Mouse (Mus musculus): ENCODE measurements around the gene 0610040J01Rik. TPM values are rescaled to one million over a fixed set of nuclear protein-coding genes. Genes with fewer than 3 reads are reported as not detected.

Gene 0610040J01Rik
- polyA plus RNA-seq, 1 experiment from 2014 or later = 1.0 TPM

DNA sequence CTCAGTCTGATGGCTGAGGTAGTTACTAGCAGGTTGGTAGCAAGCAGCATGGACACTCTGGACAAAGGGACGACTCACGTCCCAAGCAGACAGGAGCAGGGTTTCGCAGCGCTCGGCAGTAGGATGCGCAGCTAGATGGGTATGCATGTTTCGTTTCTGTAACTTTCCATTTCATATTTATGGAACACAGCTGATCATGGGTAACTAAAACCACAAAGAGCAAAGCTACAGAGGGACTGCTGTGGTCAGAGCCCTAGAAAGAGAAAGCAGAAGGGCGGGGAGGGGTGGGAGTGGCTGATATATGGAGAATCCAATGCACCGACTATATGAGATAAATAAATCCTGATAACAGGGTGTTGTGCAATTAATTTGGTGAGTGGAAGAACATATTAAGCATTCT, 131.1 kb downstream of the 0610040J01Rik start:
- no peak for ATAC-seq (replicated peaks; ENCODE audit: insufficient number of reproducible peaks, low FRiP score, low TSS enrichment)
- no peak overlapping the region for H3K4me2 ChIP-seq
- H3K36me3 ChIP-seq (ENCODE audit: control insufficient read depth, insufficient read depth, low read length) = no peaks in the 10 kb centered on the region
- H3K4me1 ChIP-seq (ENCODE audit: control insufficient read depth, insufficient read depth, low read length) = no peaks in the 10 kb centered on the region
- no peak overlapping the region for H3K4me3 ChIP-seq (ENCODE audit: low read depth, low read length)
- no peak overlapping the region for H3K9ac ChIP-seq (ENCODE audit: low read depth, low read length)
- H3K27ac ChIP-seq (ENCODE audit: low read depth, low read length) = no peak overlapping the region
- 86% methylated on average over 9 of the region's 9 CpGs for WGBS (ENCODE audit: insufficient replicate concordance)
- no peaks in the 10 kb centered on the region for H3K27me3 ChIP-seq (ENCODE audit: control insufficient read depth, insufficient read depth, low read length)
- no peaks in the 10 kb centered on the region for H3K9me3 ChIP-seq (replicated peaks; ENCODE audit: control insufficient read depth, low read length)

DNA sequence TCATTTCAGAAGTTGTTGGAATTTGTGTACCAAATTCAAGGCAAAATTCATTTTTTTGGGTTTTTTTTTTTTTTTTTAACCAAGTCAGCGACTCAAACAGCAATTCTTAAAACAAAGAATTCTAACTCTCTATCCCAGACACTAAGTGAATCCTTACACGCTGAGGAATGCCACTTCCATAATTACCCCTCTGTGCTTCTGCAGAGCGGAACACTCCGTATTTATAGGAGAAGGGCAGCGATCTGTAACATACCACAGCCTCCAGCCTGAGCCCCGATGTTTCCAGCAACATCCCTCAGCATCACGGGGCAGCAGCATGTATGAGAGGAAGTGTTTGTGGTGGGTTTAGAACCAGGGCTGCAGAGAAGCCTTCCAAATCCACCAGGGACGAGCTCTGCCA, 135.4 kb downstream of the 0610040J01Rik start:
- H3K36me3 ChIP-seq (ENCODE audit: control insufficient read depth, insufficient read depth, low read length) = no peaks in the 10 kb centered on the region
- H3K4me3 ChIP-seq (ENCODE audit: low read depth, low read length) = no peak overlapping the region
- WGBS (ENCODE audit: insufficient replicate concordance) = 87% methylated on average over 8 of the region's 8 CpGs
- no peak overlapping the region for H3K4me2 ChIP-seq
- H3K9ac ChIP-seq (ENCODE audit: low read depth, low read length) = no peak overlapping the region
- H3K27me3 ChIP-seq (ENCODE audit: control insufficient read depth, insufficient read depth, low read length) = no peaks in the 10 kb centered on the region
- no peak for ATAC-seq (replicated peaks; ENCODE audit: insufficient number of reproducible peaks, low FRiP score, low TSS enrichment)
- H3K9me3 ChIP-seq (replicated peaks; ENCODE audit: control insufficient read depth, low read length) = no peaks in the 10 kb centered on the region
- H3K4me1 ChIP-seq (ENCODE audit: control insufficient read depth, insufficient read depth, low read length) = no peaks in the 10 kb centered on the region
- no peak overlapping the region for H3K27ac ChIP-seq (ENCODE audit: low read depth, low read length)

- H3K27me3 ChIP-seq (ENCODE audit: control insufficient read depth, insufficient read depth, low read length) = no peaks in the 10 kb centered on the region
- no peak for ATAC-seq (replicated peaks; ENCODE audit: insufficient number of reproducible peaks, low FRiP score, low TSS enrichment)
- no peaks in the 10 kb centered on the region for H3K36me3 ChIP-seq (ENCODE audit: control insufficient read depth, insufficient read depth, low read length)
- no peak overlapping the region for H3K9ac ChIP-seq (ENCODE audit: low read depth, low read length)
- H3K27ac ChIP-seq (ENCODE audit: low read depth, low read length) = no peak overlapping the region
- H3K4me1 ChIP-seq (ENCODE audit: control insufficient read depth, insufficient read depth, low read length) = no peaks in the 10 kb centered on the region
- no peak overlapping the region for H3K4me2 ChIP-seq
- H3K4me3 ChIP-seq (ENCODE audit: low read depth, low read length) = no peak overlapping the region
- WGBS (ENCODE audit: insufficient replicate concordance) = 43% methylated on average over 3 of the region's 3 CpGs
- no peaks in the 10 kb centered on the region for H3K9me3 ChIP-seq (replicated peaks; ENCODE audit: control insufficient read depth, low read length)
Observed at GRCm38 (mm10) chr5:63949195-63949594, 137.0 kb downstream of the 0610040J01Rik start.

Other genes starting within 250 kb of the 0610040J01Rik start
- gene Nwd2, start 163.3 kb upstream of the 0610040J01Rik start, polyA plus RNA-seq (2014; fragmentation: Nextera tagmentation; extraction: Ambion mirVana) = 0.06 TPM in 1 of 2 replicates, not detected in the other
- gene Rell1, start 156.5 kb downstream of the 0610040J01Rik start, polyA plus RNA-seq (2014; fragmentation: Nextera tagmentation; extraction: Ambion mirVana) = 6.6 and 8.3 TPM in 2 replicates